Mouse (Mus musculus): ENCODE data around the gene Gm45234. TPM values are rescaled to one million over a fixed set of nuclear protein-coding genes. Genes with fewer than 3 reads are reported as not detected.

The Gm45234 gene
- total and polyA plus RNA-seq, 2 experiments from 2014 or later = 0.26 TPM; not detected in 1

DNA sequence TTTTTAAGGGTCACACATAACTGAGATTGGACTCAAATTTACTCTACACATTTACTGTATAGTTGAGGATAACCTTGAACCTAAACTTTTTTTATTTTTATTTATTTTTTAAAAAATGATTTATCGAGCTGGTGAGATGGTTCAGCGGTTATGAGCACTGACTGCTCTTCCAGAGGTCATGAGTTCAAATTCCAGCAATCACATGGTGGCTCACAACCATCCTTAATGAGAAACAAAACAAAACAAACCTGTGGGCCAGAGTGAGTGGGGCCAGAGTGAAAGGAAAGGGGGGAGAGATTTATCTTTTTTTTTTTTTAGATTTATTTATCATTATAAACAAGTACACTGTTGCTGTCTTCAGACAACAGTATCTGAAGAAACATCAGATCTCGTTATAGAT lies 36.1 kb upstream of the Gm45234 start:
- DNase-seq (ENCODE audit: low spot score) (no peak), ATAC-seq (no peak)
- Histone ChIP-seq H3K4me2 (ENCODE audit: low read depth, low read length) (no peak overlapping the region), H3K4me3 (ENCODE audit: low read length) (no peak overlapping the region), H3K9me3 (ENCODE audit: low read length) (no peaks in the 10 kb centered on the region), H3K36me3 (ENCODE audit: insufficient read depth, low read length) (no peaks in the 10 kb centered on the region), H3K27ac (no peak overlapping the region), H3K9ac (replicated peaks; ENCODE audit: low read length) (no peak overlapping the region), H3K4me1 (ENCODE audit: insufficient read depth, low read length) (no peaks in the 10 kb centered on the region), H3K27me3 (ENCODE audit: insufficient read depth, low read length) (no peaks in the 10 kb centered on the region)
- no peak for TF ChIP-seq CTCF (IDR thresholded peaks at IDR 0.05; ENCODE audit: low read depth)
- 87% methylated on average over 3 of the region's 3 CpGs for WGBS

DNA sequence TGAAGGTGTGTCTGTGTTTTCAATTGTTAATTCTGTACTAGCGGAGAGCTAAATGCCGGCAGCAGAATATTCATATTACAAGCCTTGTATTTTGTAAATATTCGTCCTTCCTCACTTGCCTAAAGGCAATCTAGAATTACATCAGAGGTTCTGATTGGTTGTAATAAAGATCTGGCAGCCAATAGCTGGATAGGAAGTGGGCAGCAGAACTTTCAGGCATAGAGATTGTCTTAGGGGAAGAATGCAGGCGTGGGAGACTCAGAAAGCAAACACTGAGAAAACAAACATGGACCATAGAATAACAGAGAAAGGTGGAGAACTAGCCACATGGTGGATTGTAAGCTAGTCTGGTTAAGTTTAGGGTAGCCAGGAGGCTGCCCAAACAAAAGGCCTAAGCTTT lies 34.3 kb upstream of the Gm45234 start:
- no peaks in the 10 kb centered on the region for H3K27me3 ChIP-seq (ENCODE audit: insufficient read depth, low read length)
- H3K9me3 ChIP-seq (ENCODE audit: low read length) = no peaks in the 10 kb centered on the region
- 65% methylated on average over 4 of the region's 4 CpGs for WGBS
- TF ChIP-seq CTCF (IDR thresholded peaks at IDR 0.05; ENCODE audit: low read depth) = no peak
- no peak for ATAC-seq
- no peak overlapping the region for H3K4me3 ChIP-seq (ENCODE audit: low read length)
- H3K4me1 ChIP-seq (ENCODE audit: insufficient read depth, low read length) = no peaks in the 10 kb centered on the region
- H3K36me3 ChIP-seq (ENCODE audit: insufficient read depth, low read length) = no peaks in the 10 kb centered on the region
- H3K4me2 ChIP-seq (ENCODE audit: low read depth, low read length) = no peak overlapping the region
- H3K27ac ChIP-seq = no peak overlapping the region
- DNase-seq (ENCODE audit: low spot score) = no peak
- no peak overlapping the region for H3K9ac ChIP-seq (replicated peaks; ENCODE audit: low read length)

DNA sequence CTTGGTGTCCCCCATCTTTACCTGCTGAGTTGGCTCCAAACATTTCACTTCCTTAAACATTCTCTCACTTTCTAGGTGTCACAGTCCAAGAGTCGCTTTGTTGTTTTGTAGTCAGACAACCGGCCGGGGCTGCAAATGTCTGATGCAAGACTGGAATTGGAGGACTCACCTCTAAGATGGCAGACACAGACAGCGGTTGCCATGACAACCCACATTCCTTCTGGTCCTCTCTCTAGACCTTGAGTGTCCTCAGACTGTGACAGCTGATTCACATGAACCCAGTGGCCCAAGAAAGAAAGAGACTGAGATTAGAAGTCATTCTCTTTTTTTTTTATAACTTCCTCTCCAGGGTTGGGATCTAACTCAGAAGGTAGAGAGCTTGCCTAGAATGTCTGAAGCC lies 33.7 kb upstream of the Gm45234 start:
- ATAC-seq (0 out of 2 replicates have a peak, but pooled peaks have one; percentile 66), DNase-seq (ENCODE audit: low spot score) (peak; percentile 58)
- Histone ChIP-seq H3K36me3 (ENCODE audit: insufficient read depth, low read length) (no peaks in the 10 kb centered on the region), H3K4me1 (ENCODE audit: insufficient read depth, low read length) (no peaks in the 10 kb centered on the region), H3K27ac (no peak overlapping the region; the same call in 1 of the 2 replicates), H3K4me3 (ENCODE audit: low read length) (no peak overlapping the region), H3K4me2 (ENCODE audit: low read depth, low read length) (no peak overlapping the region), H3K9ac (replicated peaks; ENCODE audit: low read length) (no peak overlapping the region), H3K27me3 (ENCODE audit: insufficient read depth, low read length) (no peaks in the 10 kb centered on the region), H3K9me3 (ENCODE audit: low read length) (no peaks in the 10 kb centered on the region)
- no peak for TF ChIP-seq CTCF (IDR thresholded peaks at IDR 0.05; ENCODE audit: low read depth)
- 61% methylated on average over 4 of the region's 4 CpGs for WGBS

GRCm38 (mm10) chr6:124787722-124788121 lies 31.9 kb upstream of the Gm45234 start:
- Histone ChIP-seq H3K36me3 (ENCODE audit: insufficient read depth, low read length) (no peaks in the 10 kb centered on the region), H3K4me2 (ENCODE audit: low read depth, low read length) (no peak overlapping the region), H3K9me3 (ENCODE audit: low read length) (no peaks in the 10 kb centered on the region), H3K4me1 (ENCODE audit: insufficient read depth, low read length) (no peaks in the 10 kb centered on the region), H3K27ac (no peak overlapping the region), H3K27me3 (ENCODE audit: insufficient read depth, low read length) (no peaks in the 10 kb centered on the region), H3K9ac (replicated peaks; ENCODE audit: low read length) (no peak overlapping the region), H3K4me3 (ENCODE audit: low read length) (no peak overlapping the region)
- 75% methylated on average over 10 of the region's 10 CpGs for WGBS
- TF ChIP-seq CTCF (IDR thresholded peaks at IDR 0.05; ENCODE audit: low read depth) = no peak
- ATAC-seq = no peak
- no peak for DNase-seq (ENCODE audit: low spot score)

DNA sequence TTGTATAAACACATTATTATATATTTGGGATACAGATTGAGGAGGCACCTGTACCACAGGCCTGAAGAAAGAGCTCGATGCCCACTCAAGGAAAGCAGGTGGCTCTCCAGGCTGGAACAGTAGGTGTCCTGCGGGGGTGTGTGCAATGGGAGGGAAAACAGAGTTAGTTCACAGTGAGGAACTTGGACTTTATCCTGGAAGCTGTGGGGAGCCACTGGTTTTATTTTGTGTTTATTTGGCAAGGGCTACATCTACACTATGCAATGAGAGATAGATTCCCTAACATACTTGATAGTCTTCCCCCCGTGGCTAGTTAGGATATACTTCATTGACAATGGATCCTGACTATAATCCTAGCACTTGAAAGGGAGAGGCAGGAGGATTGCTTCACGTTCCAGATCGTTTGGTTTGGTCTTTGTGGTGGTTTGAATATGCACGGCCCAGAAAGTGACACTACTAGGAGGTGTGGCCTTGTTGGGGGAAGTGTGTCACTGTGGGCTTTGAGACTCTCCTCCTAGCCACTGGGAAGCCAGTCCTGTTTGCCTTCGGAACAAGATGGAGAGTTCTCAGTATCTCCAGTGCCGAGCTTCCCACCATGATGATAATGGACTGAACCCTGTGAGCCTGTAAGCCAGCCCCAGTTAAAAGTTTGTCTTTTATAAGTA lies 31.1 kb upstream of the Gm45234 start:
- no peak for ATAC-seq
- no peak for TF ChIP-seq CTCF (IDR thresholded peaks at IDR 0.05; ENCODE audit: low read depth)
- DNase-seq (ENCODE audit: low spot score) = no peak
- no peak overlapping the region for H3K27ac ChIP-seq
- no peaks in the 10 kb centered on the region for H3K27me3 ChIP-seq (ENCODE audit: insufficient read depth, low read length)
- H3K4me2 ChIP-seq (ENCODE audit: low read depth, low read length) = no peak overlapping the region
- 38% methylated on average over 8 of the region's 8 CpGs for WGBS
- H3K9me3 ChIP-seq (ENCODE audit: low read length) = no peaks in the 10 kb centered on the region
- H3K9ac ChIP-seq (replicated peaks; ENCODE audit: low read length) = no peak overlapping the region
- no peaks in the 10 kb centered on the region for H3K4me1 ChIP-seq (ENCODE audit: insufficient read depth, low read length)
- H3K4me3 ChIP-seq (ENCODE audit: low read length) = no peak overlapping the region
- H3K36me3 ChIP-seq (ENCODE audit: insufficient read depth, low read length) = no peaks in the 10 kb centered on the region

DNA sequence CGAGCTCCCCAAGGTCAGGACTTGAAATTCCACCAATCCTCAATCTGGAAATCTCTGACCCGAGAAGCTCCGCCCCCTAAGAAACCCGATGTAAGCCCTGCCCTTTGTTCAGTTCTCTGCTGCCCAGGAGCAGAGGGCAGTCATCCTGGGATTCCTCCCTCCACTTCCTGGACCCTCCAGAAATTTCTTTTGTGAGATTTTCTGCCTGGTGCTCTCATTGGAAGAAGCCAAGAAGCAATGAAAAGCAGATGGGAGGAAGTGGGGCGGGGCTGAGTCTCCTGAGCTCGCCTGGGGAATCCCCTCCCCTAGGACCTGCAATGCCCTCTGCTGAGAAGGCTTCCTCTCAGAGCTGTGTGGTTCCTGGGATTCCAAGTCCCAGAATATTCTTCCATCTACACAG lies 26.6 kb upstream of the Gm45234 start:
- DNase-seq (ENCODE audit: low spot score) = no peak
- TF ChIP-seq CTCF (IDR thresholded peaks at IDR 0.05; ENCODE audit: low read depth) = no peak
- WGBS = 23% methylated on average over 6 of the region's 6 CpGs
- H3K36me3 ChIP-seq (ENCODE audit: insufficient read depth, low read length) = no peaks in the 10 kb centered on the region
- H3K4me2 ChIP-seq (ENCODE audit: low read depth, low read length) = peak overlapping the region; percentile 13; the same call in 1 of the 2 replicates
- H3K9ac ChIP-seq (replicated peaks; ENCODE audit: low read length) = no peak overlapping the region
- no peak overlapping the region for H3K4me3 ChIP-seq (ENCODE audit: low read length)
- ATAC-seq = no peak
- H3K4me1 ChIP-seq (ENCODE audit: insufficient read depth, low read length) = 0 out of 2 replicates have a peak, but pooled peaks cover 9% of the 10 kb centered on the region
- no peak overlapping the region for H3K27ac ChIP-seq
- no peaks in the 10 kb centered on the region for H3K9me3 ChIP-seq (ENCODE audit: low read length)
- H3K27me3 ChIP-seq (ENCODE audit: insufficient read depth, low read length) = no peaks in the 10 kb centered on the region

GRCm38 (mm10) chr6:124780917-124781316 lies 25.1 kb upstream of the Gm45234 start:
- no peak for TF ChIP-seq CTCF (IDR thresholded peaks at IDR 0.05; ENCODE audit: low read depth)
- H3K27ac ChIP-seq = no peak overlapping the region
- H3K4me2 ChIP-seq (ENCODE audit: low read depth, low read length) = no peak overlapping the region
- no peaks in the 10 kb centered on the region for H3K36me3 ChIP-seq (ENCODE audit: insufficient read depth, low read length)
- no peak overlapping the region for H3K9ac ChIP-seq (replicated peaks; ENCODE audit: low read length)
- 90% methylated on average over 7 of the region's 7 CpGs for WGBS
- no peaks in the 10 kb centered on the region for H3K27me3 ChIP-seq (ENCODE audit: insufficient read depth, low read length)
- ATAC-seq = no peak
- 0 out of 2 replicates have a peak, but pooled peaks cover 9% of the 10 kb centered on the region for H3K4me1 ChIP-seq (ENCODE audit: insufficient read depth, low read length)
- H3K9me3 ChIP-seq (ENCODE audit: low read length) = no peaks in the 10 kb centered on the region
- DNase-seq (ENCODE audit: low spot score) = no peak
- no peak overlapping the region for H3K4me3 ChIP-seq (ENCODE audit: low read length)

Measured in hindbrain, postnatal 0 days (tissue).